Mouse (Mus musculus) ES-Bruce4 (cell line): ENCODE results near the gene Dexi.

Experiments used
- CTCF ChIP-seq: IDR thresholded peaks from one replicate; pipeline ENCODE4 v1.8.1; 2011; ENCODE audit warnings: low read depth, low read length
- EP300 ChIP-seq: IDR thresholded peaks from 2 replicates; pipeline ENCODE4 v1.6.1; 2011; ENCODE audit warnings: low read depth, low read length; ENCODE audit not compliant: insufficient read depth
- POLR2A ChIP-seq: IDR thresholded peaks from one replicate; pipeline ENCODE4 v1.8.1; 2011; ENCODE audit warnings: low read length; ENCODE audit not compliant: insufficient read depth

DNA sequence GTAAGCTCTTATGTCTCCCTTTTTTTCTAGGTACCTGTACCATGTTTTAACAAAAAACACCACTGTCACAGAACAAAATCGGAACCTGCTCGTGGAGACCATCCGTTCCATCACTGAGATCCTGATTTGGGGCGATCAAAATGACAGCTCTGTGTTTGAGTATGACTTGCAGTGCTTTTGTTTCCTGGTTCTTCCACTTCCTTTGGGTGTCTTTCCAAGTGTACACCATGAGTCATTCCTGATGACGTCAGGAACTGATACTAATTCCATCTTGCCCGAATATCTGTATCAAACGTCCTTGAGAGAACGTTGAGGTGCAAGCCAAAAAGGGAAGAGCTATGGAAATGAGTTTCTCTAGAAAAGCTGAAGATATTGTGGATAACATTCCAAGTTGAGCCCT, 17.1 kb upstream of the Dexi start:
- TF ChIP-seq CTCF = no peak
- no peak for TF ChIP-seq EP300
- no peak for TF ChIP-seq POLR2A
